Mouse (Mus musculus): ENCODE results near the gene Col6a6. TPM values are rescaled to one million over a fixed set of nuclear protein-coding genes. Genes with fewer than 3 reads are reported as not detected.
"Not testable (repeated sequence)": the region's sequence is repeated elsewhere in the genome, so short reads cannot be mapped to it uniquely, and the experiment has no call there.

Gene Col6a6
- total RNA-seq (2021) = under 1 TPM; 0.30 to 0.34 TPM
- long read RNA-seq, experiment 1, partial matches to known transcripts = 0 of 2 reads
- long read RNA-seq, experiment 1, other reads (novel, unspliced or antisense) = 2 of 2 reads
- long read RNA-seq, experiment 2 = 0 reads

GRCm38 (mm10) chr9:105827791-105828385 is at the start of gene Col6a6:
Gene Col6a6 (minus strand): TSS chr9:105828160.
- TF ChIP-seq CTCF (IDR thresholded peaks at IDR 0.05) = no peak
- DNase-seq (ENCODE audit: extremely low spot score in 1 of 2, low spot score in 2 of 2) = no peak
- Histone ChIP-seq H3K4me3 (no peak within 1 kb of the TSS), H3K27ac (no peak within 1 kb of the TSS)
- intact Hi-C loops (cut with DNase I) = no loop called here

GRCm38 (mm10) chr9:105876124-105876523 is 48.2 kb upstream of the Col6a6 start:
- no peak overlapping the region for H3K27ac ChIP-seq
- DNase-seq (ENCODE audit: extremely low spot score in 1 of 2, low spot score in 2 of 2) = no peak
- no peak for TF ChIP-seq CTCF (IDR thresholded peaks at IDR 0.05)
- intact Hi-C loops (cut with DNase I) = no loop called here
- H3K4me3 ChIP-seq = no peak overlapping the region

GRCm38 (mm10) chr9:105871643-105872042 is 43.7 kb upstream of the Col6a6 start:
- H3K27ac ChIP-seq = no peak overlapping the region
- intact Hi-C loops (cut with DNase I) = no loop called here
- TF ChIP-seq CTCF (IDR thresholded peaks at IDR 0.05) = no peak

GRCm38 (mm10) chr9:105857773-105858172 is 29.8 kb upstream of the Col6a6 start:
- DNase-seq (ENCODE audit: extremely low spot score in 1 of 2, low spot score in 2 of 2) = peak; percentile 66 to 82
- intact Hi-C loops (cut with DNase I) = loop anchor here (1.0 to 5.0 kb wide), 3 partner anchors 130 to 360 kb away; no protein-coding TSS in a partner anchor
- TF ChIP-seq CTCF (IDR thresholded peaks at IDR 0.05) = peak; percentile 84
- H3K4me3 ChIP-seq = no peak overlapping the region
- no peak overlapping the region for H3K27ac ChIP-seq

More at GRCm38 (mm10) chr9:105871643-105872042, 43.7 kb upstream of the Col6a6 start:
- H3K4me3 ChIP-seq = no peak overlapping the region
- DNase-seq (ENCODE audit: extremely low spot score in 1 of 2, low spot score in 2 of 2) = no peak

- no peak for TF ChIP-seq CTCF (IDR thresholded peaks at IDR 0.05)
- H3K4me3 ChIP-seq = no peak overlapping the region
- no peak overlapping the region for H3K27ac ChIP-seq
- intact Hi-C loops (cut with DNase I) = no loop called here
- no peak for DNase-seq (ENCODE audit: extremely low spot score in 1 of 2, low spot score in 2 of 2)
Observed at GRCm38 (mm10) chr9:105852778-105853065, 24.8 kb upstream of the Col6a6 start.

- intact Hi-C loops (cut with DNase I) = no loop called here
- TF ChIP-seq CTCF (IDR thresholded peaks at IDR 0.05) = no peak
- Histone ChIP-seq H3K27ac (no peak overlapping the region), H3K4me3 (no peak overlapping the region)
- no peak for DNase-seq (ENCODE audit: extremely low spot score in 1 of 2, low spot score in 2 of 2)
Observed at GRCm38 (mm10) chr9:105852015-105852777, 24.2 kb upstream of the Col6a6 start.

GRCm38 (mm10) chr9:105851011-105851410 is 23.1 kb upstream of the Col6a6 start:
- Histone ChIP-seq H3K4me3 (no peak overlapping the region), H3K27ac (no peak overlapping the region)
- no peak for DNase-seq (ENCODE audit: extremely low spot score in 1 of 2, low spot score in 2 of 2)
- no peak for TF ChIP-seq CTCF (IDR thresholded peaks at IDR 0.05)
- intact Hi-C loops (cut with DNase I) = no loop called here

- Histone ChIP-seq H3K4me3 (no peak overlapping the region), H3K27ac (no peak overlapping the region)
- DNase-seq (ENCODE audit: extremely low spot score in 1 of 2, low spot score in 2 of 2) = no peak
- intact Hi-C loops (cut with DNase I) = no loop called here
- no peak for TF ChIP-seq CTCF (IDR thresholded peaks at IDR 0.05)
Observed at GRCm38 (mm10) chr9:105848396-105848795, 20.4 kb upstream of the Col6a6 start.

GRCm38 (mm10) chr9:105847261-105847660 is 19.3 kb upstream of the Col6a6 start:
- Histone ChIP-seq H3K4me3 (no peak overlapping the region), H3K27ac (no peak overlapping the region)
- no peak for DNase-seq (ENCODE audit: extremely low spot score in 1 of 2, low spot score in 2 of 2)
- no peak for TF ChIP-seq CTCF (IDR thresholded peaks at IDR 0.05)
- intact Hi-C loops (cut with DNase I) = no loop called here

GRCm38 (mm10) chr9:105841386-105841785 is 13.4 kb upstream of the Col6a6 start:
- DNase-seq (ENCODE audit: extremely low spot score in 1 of 2, low spot score in 2 of 2); intact Hi-C loops (cut with DNase I); H3K27ac ChIP-seq; H3K4me3 ChIP-seq: not testable (repeated sequence)

- Histone ChIP-seq H3K4me3 (no peak overlapping the region), H3K27ac (no peak overlapping the region)
- no peak for TF ChIP-seq CTCF (IDR thresholded peaks at IDR 0.05)
- DNase-seq (ENCODE audit: extremely low spot score in 1 of 2, low spot score in 2 of 2) = no peak
- intact Hi-C loops (cut with DNase I) = no loop called here
Observed at GRCm38 (mm10) chr9:105839147-105839515, 11.2 kb upstream of the Col6a6 start.

GRCm38 (mm10) chr9:105838396-105839146 is 10.6 kb upstream of the Col6a6 start:
- no peak overlapping the region for H3K4me3 ChIP-seq
- TF ChIP-seq CTCF (IDR thresholded peaks at IDR 0.05) = no peak
- no peak overlapping the region for H3K27ac ChIP-seq
- intact Hi-C loops (cut with DNase I) = no loop called here
- no peak for DNase-seq (ENCODE audit: extremely low spot score in 1 of 2, low spot score in 2 of 2)
